Mouse (Mus musculus) yolk sac, embryonic 10.5 days (tissue): ENCODE data around the gene Shisa8.

Experiments used
- DNase-seq: peaks from one replicate; pipeline ENCODE4 v3.0.0-alpha.2; 2017; ENCODE audit warnings: low spot score

The Shisa8 gene

DNA sequence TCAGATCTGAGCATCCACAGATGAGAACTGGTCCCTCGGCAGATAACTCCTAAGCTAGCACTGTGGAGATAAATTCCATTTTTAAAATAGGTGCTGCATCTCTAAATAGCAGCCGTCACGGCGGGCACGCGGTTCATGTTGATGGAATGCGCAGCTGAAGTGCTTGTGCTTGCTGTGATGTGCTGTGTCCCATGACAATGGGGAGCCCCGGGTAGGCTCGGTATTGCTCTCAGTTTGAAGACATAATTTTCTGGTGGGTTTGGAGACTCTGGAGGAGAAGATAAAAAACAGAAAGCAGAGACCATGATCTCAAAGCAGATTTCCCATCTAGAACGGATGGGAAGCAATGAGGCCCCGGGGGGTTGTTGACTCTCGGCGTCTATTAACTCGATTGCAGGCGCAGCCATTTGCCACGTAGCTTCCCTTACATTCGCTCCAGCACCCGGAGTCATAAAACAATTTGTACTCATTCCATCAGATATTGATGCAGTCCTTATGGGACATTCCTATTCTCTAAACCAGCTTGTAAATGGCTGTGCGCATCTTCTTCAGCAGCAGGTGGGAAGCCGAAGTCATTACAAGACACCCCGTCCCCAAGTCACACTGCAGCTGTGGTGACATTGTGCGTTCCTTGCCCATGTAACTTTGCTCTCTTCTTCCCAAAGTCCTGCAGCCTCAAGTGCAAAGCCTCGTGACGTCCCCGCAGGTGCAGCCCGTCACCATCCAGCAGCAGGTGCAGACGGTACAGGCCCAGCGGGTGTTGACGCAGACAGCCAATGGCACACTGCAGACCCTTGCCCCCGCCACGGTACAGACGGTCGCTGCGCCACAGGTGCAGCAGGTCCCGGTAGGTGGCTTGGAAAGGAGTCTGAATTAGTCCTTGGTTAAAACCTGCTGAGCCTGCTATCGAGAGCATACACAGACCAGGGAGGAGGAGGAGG, 41.9 kb downstream of the Shisa8 start:
- no peak for DNase-seq

DNA sequence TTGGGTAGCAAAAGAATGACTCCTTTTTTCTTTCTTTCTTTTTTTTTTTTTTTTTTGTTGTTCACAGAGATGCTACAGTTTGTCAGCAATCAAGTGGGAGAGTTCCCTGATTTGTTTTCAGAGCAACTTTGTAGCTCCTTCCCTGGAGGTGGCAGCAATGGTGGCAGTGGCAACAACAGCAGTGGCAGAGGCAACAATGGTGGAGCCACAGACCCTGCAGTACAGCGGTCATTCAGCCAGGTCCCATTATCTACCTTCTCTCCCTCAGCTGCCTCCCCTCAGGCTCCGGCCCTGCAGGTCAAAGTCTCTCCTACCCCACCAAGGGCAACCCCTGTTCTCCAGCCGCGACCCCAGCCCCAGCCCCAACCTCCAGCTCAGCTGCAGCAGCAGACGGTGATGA, 42.9 kb downstream of the Shisa8 start:
- DNase-seq: no peak

DNA sequence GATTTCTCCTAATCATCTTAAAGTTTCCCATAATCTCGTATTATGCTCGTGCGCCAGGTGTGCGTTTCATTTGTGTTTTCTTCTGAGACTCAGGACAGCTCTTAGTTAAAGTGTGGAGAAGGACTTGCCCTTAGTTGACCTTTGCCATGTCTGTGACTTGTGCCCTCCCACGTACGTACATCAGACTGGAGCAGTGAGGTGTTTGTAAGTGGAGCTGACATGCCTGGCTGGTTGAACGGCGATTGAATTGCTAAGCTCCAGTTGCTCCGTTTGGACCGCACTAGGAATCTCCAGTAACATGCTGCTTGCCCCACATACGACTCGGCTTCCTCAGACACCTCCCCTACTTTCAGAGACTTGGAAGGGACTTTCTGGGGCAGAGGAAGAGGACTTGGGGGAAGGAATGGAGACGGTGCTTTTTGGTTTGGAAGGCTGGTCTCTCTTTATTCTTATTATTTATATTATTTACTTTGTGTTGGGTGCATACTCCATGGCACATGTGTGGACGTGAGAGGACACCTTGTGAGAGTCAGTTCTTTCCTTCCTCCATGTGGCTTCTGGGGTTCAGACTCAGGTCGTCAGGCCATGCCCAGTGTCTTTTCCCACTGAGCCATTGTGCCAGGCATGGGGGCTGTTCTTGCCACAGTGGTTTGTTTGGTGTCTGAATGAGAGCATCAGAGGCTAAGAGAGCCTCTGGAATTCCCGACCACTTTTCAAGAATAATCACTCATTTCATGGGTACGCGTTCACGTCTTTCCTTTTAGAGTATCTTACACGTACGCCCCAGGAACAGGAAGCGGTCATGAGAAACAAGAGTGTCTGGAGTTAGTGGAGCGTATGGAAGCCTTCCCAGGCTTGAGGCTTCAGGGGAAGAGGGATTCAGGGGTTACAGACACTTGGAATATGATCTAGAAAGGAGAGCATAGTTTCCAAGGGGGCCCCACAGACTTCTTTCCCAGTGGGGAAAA, 45.1 kb downstream of the Shisa8 start:
- no peak for DNase-seq

DNA sequence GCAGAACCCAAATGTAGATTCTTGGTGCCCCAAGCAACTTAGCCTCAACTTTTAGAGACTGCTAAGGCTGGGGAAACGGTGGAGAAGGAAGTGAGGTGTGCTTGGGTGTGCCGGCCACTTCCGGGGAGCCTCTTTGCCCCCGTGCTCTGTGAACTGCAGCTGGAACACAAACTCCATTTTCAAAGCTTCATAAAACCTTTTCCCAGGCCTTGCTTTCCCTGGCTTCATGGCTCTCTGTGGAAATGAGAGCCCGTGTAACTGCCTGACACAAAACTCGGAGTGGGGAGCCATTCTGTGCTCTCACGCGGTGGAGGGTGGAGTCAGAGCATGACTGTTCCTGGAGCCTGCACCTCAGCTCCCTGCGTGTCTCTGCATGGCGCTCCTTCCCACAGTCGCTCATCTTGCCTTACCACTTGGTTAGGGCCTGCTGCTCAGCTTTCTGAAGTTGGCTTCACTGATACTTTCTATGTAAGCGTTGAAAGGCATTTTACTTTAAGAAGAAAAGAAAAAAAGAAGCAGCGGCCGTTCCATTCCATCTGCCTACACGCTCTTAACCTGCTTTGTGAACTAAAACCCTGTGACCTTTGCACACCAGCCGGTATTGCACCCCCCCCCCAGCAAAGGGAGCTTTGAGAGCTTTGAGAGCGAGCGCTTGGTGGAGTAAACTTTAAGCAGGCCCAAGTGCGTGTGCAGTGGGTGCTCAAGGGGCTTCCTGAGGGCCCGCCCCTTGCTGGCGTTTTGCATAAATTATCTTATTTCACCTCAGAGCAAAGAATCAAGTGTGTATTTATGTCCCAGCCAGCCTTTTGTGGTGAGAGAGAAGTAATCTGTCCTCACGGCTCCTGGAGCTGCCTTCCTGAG, 46.1 kb downstream of the Shisa8 start:
- peak; percentile 79 for DNase-seq

DNA sequence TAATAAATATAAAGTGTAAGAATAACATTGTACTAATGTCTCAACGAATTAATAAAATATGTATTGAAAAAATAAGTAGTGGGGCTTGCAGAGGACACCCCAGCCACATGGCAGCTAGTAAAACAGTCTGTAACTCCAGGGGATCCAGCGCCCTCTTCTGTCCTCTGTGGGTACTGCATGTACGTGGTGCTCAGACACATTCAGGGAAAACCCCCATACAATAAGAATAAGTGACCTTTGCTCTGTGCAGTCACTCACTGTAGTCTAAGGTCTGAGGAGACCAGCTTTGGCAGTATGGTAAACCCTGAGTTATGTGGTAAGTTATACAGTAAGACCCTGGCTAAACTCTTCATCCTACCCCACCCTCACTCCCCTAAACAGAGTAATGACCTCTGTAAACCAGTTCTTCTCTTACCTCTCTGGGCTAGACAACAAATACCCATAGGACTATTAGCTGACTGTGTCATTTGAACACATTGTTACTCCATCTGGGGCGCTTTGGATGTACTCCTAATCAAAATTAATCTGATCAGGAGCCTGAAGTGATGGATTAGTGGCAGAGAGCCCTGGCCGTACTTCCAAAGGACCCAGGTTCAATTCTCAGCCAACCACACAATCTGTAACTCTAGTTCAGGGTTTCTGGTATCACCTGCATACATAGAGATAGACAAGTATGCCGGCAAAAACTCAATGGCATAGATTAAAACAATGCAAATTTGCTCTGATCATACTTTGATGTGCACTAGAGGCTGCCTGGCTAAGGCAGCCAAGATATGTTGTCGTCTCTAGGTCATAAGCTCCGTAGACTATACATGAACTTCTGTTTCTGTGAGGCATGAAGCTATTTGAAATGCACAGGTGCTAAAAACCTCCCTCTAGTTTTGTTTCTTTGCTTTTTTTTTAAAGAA, 47.0 kb downstream of the Shisa8 start:
- peak; percentile 80 for DNase-seq

DNA sequence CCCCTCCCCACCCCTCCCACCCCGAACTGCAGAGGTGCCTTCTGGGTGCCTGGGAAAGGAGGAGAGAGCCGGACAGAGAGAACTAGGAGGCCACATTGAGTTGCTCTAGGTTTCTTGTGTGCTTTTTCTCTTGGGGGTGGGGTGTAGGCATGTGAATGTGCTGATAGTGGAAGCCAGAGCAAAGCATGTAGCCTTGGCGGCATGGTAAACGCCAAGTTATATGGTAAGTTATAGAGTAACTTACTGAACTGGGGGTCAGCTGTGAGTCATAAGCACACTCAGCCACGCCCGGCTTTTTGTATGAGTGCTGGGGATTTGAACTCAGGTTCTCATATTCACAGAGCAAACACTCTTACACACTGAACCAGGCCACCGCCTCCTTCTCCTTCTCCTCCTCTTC, 48.1 kb downstream of the Shisa8 start:
- peak; percentile 72 for DNase-seq

DNA sequence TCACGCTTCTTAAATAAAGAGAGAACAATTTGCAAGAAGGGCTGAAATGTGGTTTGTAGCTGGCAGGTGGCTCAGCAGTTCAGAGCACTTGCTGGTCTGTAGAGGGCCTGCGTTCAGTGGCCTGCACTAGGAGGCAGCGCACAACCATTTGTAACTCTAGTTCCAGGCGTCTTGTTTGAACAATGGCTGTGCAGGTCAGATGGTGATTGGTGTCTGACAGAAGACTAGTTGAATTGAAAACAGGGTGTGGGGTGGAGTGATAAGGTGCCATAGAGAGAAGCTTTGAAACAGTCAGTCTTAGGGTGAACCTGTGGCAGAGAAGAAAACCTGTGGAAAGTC, 48.6 kb downstream of the Shisa8 start:
- DNase-seq: peak; percentile 65

DNA sequence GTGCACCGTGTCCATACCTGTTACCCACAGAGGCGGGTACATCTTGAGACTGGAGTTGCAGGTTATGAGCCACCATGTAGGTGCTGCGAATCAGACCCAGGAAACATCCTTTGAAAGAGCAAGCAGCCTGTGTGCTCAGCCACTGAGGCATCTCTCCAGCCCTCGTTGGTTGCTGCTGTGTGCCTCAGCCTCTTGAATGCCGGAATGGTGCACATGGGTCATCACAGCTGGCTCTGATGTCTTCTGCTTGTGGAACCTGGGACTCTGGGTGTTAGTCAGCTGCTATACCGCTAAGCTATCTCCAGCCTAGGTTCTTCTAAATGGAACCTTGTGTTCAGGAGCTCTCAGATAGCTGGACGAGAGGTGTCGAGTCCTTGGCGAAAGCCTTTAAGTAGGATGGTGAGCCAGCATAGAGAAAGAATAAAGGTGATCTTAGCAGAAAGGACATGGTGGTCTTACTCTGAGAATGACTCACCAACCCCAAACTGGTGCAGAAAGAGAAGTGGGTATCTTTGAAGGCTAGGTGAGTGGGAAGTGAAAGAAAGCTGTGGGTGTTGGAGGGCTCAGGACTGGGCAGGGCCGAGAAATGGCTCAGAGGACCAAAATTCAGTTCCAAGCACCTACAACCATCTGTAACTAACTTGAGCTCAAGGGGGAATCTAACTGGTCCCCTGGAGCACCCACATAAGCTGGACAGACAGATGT, 49.1 kb downstream of the Shisa8 start:
- DNase-seq: no peak

DNA sequence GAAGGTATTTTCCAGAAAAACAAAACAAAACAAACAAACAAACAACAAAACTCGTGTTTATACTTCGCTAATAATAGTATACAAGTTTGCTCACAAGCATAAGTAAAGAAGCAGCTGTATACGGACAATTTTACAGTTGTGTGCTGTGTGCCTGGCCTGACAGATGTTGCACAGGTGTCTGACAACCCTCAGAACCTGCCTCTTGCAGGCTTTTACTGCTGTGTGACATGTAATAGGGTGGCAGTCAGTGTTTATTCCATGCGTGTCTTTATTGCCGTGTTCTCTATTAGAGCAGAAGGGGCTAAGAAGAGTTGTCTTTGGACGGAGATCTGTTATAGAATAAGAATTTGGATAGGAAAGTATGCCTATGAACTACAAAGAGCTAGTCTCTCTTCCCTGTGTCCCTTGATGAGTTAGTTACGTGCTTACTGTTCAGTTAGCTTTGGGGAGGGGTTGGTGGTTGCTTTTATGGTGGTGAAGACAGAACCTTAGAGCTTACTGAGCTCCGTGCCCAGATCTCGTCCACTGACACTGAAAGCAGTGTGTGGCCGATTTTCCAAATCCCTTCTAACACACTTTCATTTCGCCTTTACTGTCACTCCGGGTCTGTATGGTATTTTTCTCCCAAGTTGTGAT, 50.5 kb downstream of the Shisa8 start:
- DNase-seq: no peak

DNA sequence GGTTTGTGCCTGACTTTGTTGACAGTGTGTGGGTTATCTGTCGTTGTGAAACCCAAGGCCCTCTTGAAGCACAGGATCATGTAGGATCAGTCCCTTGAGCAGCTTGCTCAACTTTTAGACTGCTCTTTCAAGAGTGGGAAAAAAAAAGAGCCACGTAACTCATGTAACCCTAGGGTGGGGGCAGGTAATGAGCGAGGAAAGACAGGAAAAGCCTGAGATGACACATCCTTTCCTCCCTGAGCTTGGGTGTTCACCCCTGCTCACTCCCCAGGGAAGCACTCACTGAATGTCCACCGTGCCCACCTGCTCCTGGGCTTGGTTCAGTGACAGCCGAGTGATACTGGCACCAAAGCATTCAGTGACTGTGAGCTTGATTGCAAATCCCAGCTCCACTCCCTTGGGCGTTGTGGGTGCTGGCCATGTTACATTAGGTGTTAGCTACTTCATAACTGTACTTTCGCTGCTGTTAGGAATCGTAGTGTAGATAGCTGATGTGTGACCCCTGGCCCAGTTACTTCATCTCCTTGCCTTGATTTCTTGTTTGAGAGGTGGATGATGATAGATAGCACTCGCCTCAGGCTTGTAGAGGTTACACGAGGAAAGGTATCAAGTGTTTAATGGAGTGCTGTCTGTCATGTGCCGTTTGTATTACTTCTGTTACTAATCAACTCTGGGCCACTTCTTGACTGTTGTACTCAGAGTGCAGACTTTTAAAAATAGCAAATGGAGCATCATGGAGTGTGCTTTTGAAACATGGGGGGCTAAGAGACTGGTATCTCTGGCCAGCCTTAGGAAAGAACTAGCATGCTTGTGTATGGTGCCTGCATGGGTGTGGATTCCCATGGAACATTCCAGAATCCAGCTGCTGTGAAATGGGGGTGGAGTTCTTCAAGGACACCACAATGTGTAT, 51.6 kb downstream of the Shisa8 start:
- peak; percentile 69 for DNase-seq

DNA sequence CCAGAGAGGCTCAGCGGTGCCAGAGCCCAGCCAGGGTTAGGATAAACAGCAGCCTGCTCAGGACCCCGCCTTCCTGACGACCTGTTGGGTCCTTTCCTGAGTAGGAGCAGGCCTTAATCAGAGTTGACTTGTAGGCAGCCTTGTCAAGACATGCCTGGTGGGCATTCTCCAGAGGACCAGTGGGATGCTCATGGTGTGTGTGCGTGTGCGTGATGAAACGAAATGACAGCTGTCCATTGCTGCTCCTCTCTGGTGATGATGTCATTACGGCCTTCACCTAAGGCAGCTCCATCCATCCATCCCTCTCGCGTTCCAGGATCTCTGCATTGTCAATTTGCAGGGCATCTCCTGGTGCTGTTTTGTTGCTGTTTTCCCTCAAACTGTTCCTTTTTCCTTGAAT, 53.1 kb downstream of the Shisa8 start:
- DNase-seq: no peak

DNA sequence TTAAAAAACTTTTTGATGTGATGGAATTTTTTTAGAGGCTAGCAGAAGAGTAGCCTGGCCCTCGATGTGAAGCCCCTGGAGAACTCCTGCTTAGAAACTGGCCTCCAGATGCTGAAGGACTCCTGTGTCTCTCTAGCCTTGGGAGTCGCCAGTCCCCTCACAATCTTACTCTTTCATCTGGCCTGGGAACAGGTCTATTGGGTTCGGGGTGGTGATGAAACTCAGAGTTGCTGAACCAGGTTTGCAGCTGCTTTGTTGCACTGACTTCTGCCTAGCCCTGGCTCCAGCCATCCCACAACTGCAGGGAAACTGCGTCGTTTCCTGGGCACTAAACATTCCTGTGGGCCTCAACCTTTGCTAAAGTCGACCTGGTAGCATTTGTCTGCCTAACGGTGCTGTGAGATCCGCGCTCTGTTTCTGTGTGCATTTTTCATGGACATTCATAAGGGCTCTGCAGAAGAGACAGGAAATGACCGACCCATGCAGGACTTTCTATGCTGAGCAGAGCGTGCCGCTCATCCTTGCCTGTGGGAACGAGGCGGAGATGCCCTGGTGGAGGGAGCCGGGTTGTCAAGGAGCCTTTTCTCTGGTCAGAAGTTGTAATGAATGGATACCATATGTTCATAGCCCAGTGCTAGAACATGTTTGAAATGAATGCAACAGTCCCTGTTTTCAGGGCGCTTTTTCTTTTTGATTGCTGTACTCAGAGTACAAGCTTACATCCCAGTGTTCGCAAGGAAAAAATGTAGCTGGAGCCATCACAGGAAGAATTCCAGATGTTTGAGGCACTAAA, 54.2 kb downstream of the Shisa8 start:
- no peak for DNase-seq

DNA sequence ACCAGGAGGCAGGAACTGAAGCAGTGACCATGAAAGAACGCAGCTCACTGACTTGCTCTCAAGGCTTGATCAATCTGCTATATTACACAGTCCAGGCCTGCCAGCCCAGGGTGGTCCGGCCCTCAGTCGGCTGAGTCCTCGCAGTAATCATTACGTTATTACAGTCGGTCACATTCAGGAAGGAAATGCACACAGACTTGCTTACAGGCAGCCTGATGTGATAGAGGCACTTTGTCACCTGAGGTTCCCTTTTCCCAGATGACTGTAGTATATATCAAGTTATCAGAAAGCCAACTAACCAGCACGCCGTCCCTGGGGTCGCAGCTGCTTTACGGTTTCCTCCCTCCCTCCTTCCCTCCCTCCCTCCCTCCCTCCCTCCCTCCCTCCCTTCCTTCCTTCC, 55.7 kb downstream of the Shisa8 start:
- DNase-seq: no peak

DNA sequence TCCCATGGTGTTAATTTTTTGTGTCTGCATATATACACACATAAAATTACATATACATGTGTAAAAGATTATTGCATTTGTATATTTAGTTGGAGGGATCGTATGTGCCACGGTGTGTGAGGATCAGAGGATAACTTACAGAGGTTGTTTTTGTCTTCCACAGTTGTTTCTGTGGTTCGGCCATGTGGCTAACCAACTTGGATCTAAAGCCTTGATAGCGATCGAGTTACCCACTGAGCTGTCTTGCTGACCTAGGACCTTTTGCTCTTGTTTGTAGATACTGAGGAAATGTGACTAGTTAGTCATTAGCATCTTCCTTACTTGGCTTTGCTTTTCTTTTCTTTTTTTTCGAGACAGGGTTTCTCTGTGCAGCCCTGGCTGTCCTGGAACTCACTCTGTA, 56.3 kb downstream of the Shisa8 start:
- DNase-seq: no peak
